Mouse (Mus musculus) heart, embryonic 13.5 days (tissue): ENCODE measurements around the gene Gm17268. TPM values are rescaled to one million over a fixed set of nuclear protein-coding genes. Genes with fewer than 3 reads are reported as not detected.

ENCODE experiments used
- ATAC-seq: fragments of 200-750 bp; cut with Nextera tagmentation; 2 replicates; pipeline ENCODE4 v1.8.0; 2017; ENCODE audit warnings: moderate TSS enrichment; ENCODE audit not compliant: insufficient number of reproducible peaks, low FRiP score, low TSS enrichment; ENCODE audit errors: extremely low read depth
- H3K27ac ChIP-seq: fragments of 300-500 bp; sonication (generic); replicated peaks from 2 replicates; pipeline ENCODE4 v1.5.1; 2015; ENCODE audit warnings: moderate library complexity, mild to moderate bottlenecking, inconsistent platforms
- H3K27me3 ChIP-seq: fragments of 300-500 bp; sonication (generic); replicated peaks from 2 replicates; pipeline ENCODE4 v1.6.1; 2015; ENCODE audit warnings: mild to moderate bottlenecking, inconsistent platforms
- H3K36me3 ChIP-seq: fragments of 300-500 bp; sonication (generic); 2 replicates; pipeline ENCODE4 v1.6.1; 2015; ENCODE audit warnings: mild to moderate bottlenecking, inconsistent platforms
- H3K4me1 ChIP-seq: fragments of 300-500 bp; sonication (generic); 2 replicates; pipeline ENCODE4 v1.6.1; 2015; ENCODE audit warnings: inconsistent platforms
- H3K4me2 ChIP-seq: fragments of 300-500 bp; sonication (generic); 2 replicates; pipeline ENCODE4 v1.6.1; 2015; ENCODE audit warnings: inconsistent platforms, mild to moderate bottlenecking, moderate library complexity
- H3K4me3 ChIP-seq: fragments of 300-500 bp; sonication (generic); 2 replicates; pipeline ENCODE4 v1.5.1; 2015; ENCODE audit warnings: moderate library complexity, mild to moderate bottlenecking, inconsistent platforms
- H3K9ac ChIP-seq: fragments of 300-500 bp; sonication (generic); 2 replicates; pipeline ENCODE4 v1.6.1; 2015; ENCODE audit warnings: inconsistent platforms, mild to moderate bottlenecking, moderate library complexity
- H3K9me3 ChIP-seq: fragments of 300-500 bp; sonication (generic); 2 replicates; pipeline ENCODE4 v1.6.1; 2016; ENCODE audit warnings: inconsistent platforms
- WGBS: fragments of 180-500 bp; shearing (Covaris S2); methylation state at CpG from one replicate; pipeline ENCODE4 v1.1.7; 2015; ENCODE audit warnings: mixed read lengths; 5-methylcytosine and 5-hydroxymethylcytosine counted together
- polyA plus RNA-seq: library from polyadenylated mRNA; unstranded; fragments of >200 nt; fragmentation: Nextera tagmentation; extraction: Ambion mirVana; gene quantifications from 2 replicates; pipeline ENCODE4 v1.2.1, GENCODE M21; 2015

The Gm17268 gene
- polyA plus RNA-seq, 1 experiment from 2014 or later: not detected

- H3K4me2 ChIP-seq: peak overlapping the region; percentile 24
- H3K27me3 ChIP-seq: no peaks in the 10 kb centered on the region
- WGBS: 33% methylated on average over 12 of the region's 12 CpGs
- peak overlapping the region; percentile 28; the same call in 1 of the 2 replicates for H3K27ac ChIP-seq
- peaks cover 11% of the 10 kb centered on the region; the same call in 1 of the 2 replicates for H3K4me1 ChIP-seq
- no peak overlapping the region for H3K4me3 ChIP-seq
- no peak for ATAC-seq
- no peaks in the 10 kb centered on the region for H3K36me3 ChIP-seq
- H3K9me3 ChIP-seq: no peaks in the 10 kb centered on the region
- no peak overlapping the region for H3K9ac ChIP-seq
These were observed 31.5 kb downstream of the Gm17268 start for GRCm38 (mm10) chr11:82006796-82007423.

GRCm38 (mm10) chr11:82004810-82005209 lies 33.6 kb downstream of the Gm17268 start:
- no peak for ATAC-seq
- Histone ChIP-seq H3K27ac (no peak overlapping the region), H3K9ac (no peak overlapping the region), H3K4me2 (no peak overlapping the region), H3K27me3 (no peaks in the 10 kb centered on the region), H3K4me1 (peaks cover 6% of the 10 kb centered on the region; the same call in 1 of the 2 replicates), H3K9me3 (no peaks in the 10 kb centered on the region), H3K4me3 (no peak overlapping the region), H3K36me3 (no peaks in the 10 kb centered on the region)
- 52% methylated on average over 2 of the region's 2 CpGs for WGBS

GRCm38 (mm10) chr11:82000581-82000980 lies 37.8 kb downstream of the Gm17268 start:
- H3K27ac ChIP-seq: no peak overlapping the region
- H3K9me3 ChIP-seq: no peaks in the 10 kb centered on the region
- no peak overlapping the region for H3K9ac ChIP-seq
- WGBS: 56% methylated on average over 5 of the region's 5 CpGs
- H3K4me1 ChIP-seq: no peaks in the 10 kb centered on the region
- no peak for ATAC-seq
- H3K4me2 ChIP-seq: no peak overlapping the region
- no peaks in the 10 kb centered on the region for H3K36me3 ChIP-seq
- H3K4me3 ChIP-seq: no peak overlapping the region
- H3K27me3 ChIP-seq: peaks cover 11% of the 10 kb centered on the region

GRCm38 (mm10) chr11:81999469-81999868 lies 38.9 kb downstream of the Gm17268 start:
- no peak overlapping the region for H3K4me2 ChIP-seq
- ATAC-seq: no peak
- H3K9me3 ChIP-seq: no peaks in the 10 kb centered on the region
- no peak overlapping the region for H3K9ac ChIP-seq
- no peak overlapping the region for H3K27ac ChIP-seq
- no peaks in the 10 kb centered on the region for H3K36me3 ChIP-seq
- no peaks in the 10 kb centered on the region for H3K4me1 ChIP-seq
- H3K4me3 ChIP-seq: no peak overlapping the region
- 53% methylated on average over 4 of the region's 4 CpGs for WGBS
- peaks cover 11% of the 10 kb centered on the region for H3K27me3 ChIP-seq

GRCm38 (mm10) chr11:81998646-81999045 lies 39.7 kb downstream of the Gm17268 start:
- Histone ChIP-seq H3K27ac (no peak overlapping the region), H3K9me3 (no peaks in the 10 kb centered on the region), H3K4me1 (no peaks in the 10 kb centered on the region), H3K4me2 (no peak overlapping the region), H3K27me3 (peaks cover 11% of the 10 kb centered on the region), H3K4me3 (no peak overlapping the region), H3K9ac (no peak overlapping the region), H3K36me3 (no peaks in the 10 kb centered on the region)
- WGBS: 74% methylated on average over 3 of the region's 3 CpGs
- no peak for ATAC-seq

- Histone ChIP-seq H3K4me2 (no peak overlapping the region), H3K4me1 (no peaks in the 10 kb centered on the region), H3K36me3 (no peaks in the 10 kb centered on the region), H3K9me3 (no peaks in the 10 kb centered on the region), H3K9ac (no peak overlapping the region), H3K27me3 (peaks cover 11% of the 10 kb centered on the region), H3K4me3 (no peak overlapping the region), H3K27ac (no peak overlapping the region)
- ATAC-seq: no peak
- 81% methylated on average over 5 of the region's 5 CpGs for WGBS
These were observed 41.3 kb downstream of the Gm17268 start for GRCm38 (mm10) chr11:81997085-81997484.

- Histone ChIP-seq H3K9ac (no peak overlapping the region), H3K27me3 (peaks cover 11% of the 10 kb centered on the region), H3K4me1 (no peaks in the 10 kb centered on the region), H3K27ac (no peak overlapping the region), H3K4me2 (no peak overlapping the region), H3K36me3 (no peaks in the 10 kb centered on the region), H3K9me3 (no peaks in the 10 kb centered on the region), H3K4me3 (no peak overlapping the region)
- WGBS: 66% methylated on average over 10 of the region's 10 CpGs
- no peak for ATAC-seq
These were observed 42.1 kb downstream of the Gm17268 start for GRCm38 (mm10) chr11:81996172-81996841.

GRCm38 (mm10) chr11:81983146-81983545 lies 55.2 kb downstream of the Gm17268 start:
- no peaks in the 10 kb centered on the region for H3K36me3 ChIP-seq
- no peak overlapping the region for H3K9ac ChIP-seq
- H3K4me1 ChIP-seq: no peaks in the 10 kb centered on the region
- ATAC-seq: no peak
- no peak overlapping the region for H3K27ac ChIP-seq
- 35% methylated on average over 5 of the region's 5 CpGs for WGBS
- no peaks in the 10 kb centered on the region for H3K9me3 ChIP-seq
- peaks cover 8% of the 10 kb centered on the region; the same call in 1 of the 2 replicates for H3K27me3 ChIP-seq
- no peak overlapping the region for H3K4me3 ChIP-seq
- H3K4me2 ChIP-seq: no peak overlapping the region

GRCm38 (mm10) chr11:81982191-81982590 lies 56.2 kb downstream of the Gm17268 start:
- Histone ChIP-seq H3K4me2 (no peak overlapping the region), H3K27ac (no peak overlapping the region), H3K4me1 (no peaks in the 10 kb centered on the region), H3K9me3 (no peaks in the 10 kb centered on the region), H3K36me3 (no peaks in the 10 kb centered on the region), H3K4me3 (no peak overlapping the region), H3K27me3 (peaks cover 8% of the 10 kb centered on the region; the same call in 1 of the 2 replicates), H3K9ac (no peak overlapping the region)
- ATAC-seq: no peak
- 48% methylated on average over 11 of the region's 11 CpGs for WGBS

Other genes with a start within 250 kb of the Gm17268 start
- gene 5530401A14Rik, start 177.9 kb downstream of the Gm17268 start, polyA plus RNA-seq: not detected in 2 replicates
- 0.04 and 0.07 TPM in 2 replicates for gene Asic2, start 70.1 kb downstream of the Gm17268 start, polyA plus RNA-seq
- gene Ccl2, start 3.0 kb downstream of the Gm17268 start, polyA plus RNA-seq: 10.9 and 11.2 TPM in 2 replicates
- 4.6 and 4.8 TPM in 2 replicates for gene Ccl7, start 7.2 kb upstream of the Gm17268 start, polyA plus RNA-seq
- 1.1 and 1.6 TPM in 2 replicates for gene Ccl11, start 19.3 kb upstream of the Gm17268 start, polyA plus RNA-seq
- 1.9 and 2.0 TPM in 2 replicates for gene Ccl12, start 63.3 kb upstream of the Gm17268 start, polyA plus RNA-seq
- gene Ccl8, start 76.6 kb upstream of the Gm17268 start, polyA plus RNA-seq: not detected in 2 replicates